Mouse (Mus musculus) MEL (cell line): ENCODE results near the gene Jmjd8. TPM values are rescaled to one million over a fixed set of nuclear protein-coding genes. Genes with fewer than 3 reads are reported as not detected.

ENCODE experiments used
- DNase-seq: peaks from one replicate; pipeline ENCODE4 v3.0.0; 2011; ENCODE audit warnings: low read depth, low spot score
- H3K27ac ChIP-seq: 2 replicates; pipeline ENCODE4 v1.5.1; 2012; ENCODE audit warnings: low read depth, mild to moderate bottlenecking, control low read depth, low read length, moderate library complexity; ENCODE audit not compliant: control insufficient read depth
- H3K27me3 ChIP-seq, 2 experiments: fragments of 150-350 bp in 1 of 2; sonication (generic) in 1 of 2; 2 replicates each; pipeline ENCODE4 v1.6.1; 2012; ENCODE audit warnings: low read length in 2 of 2, mild to moderate bottlenecking in 2 of 2, improper control_type of control experiment in 1 of 2, moderate library complexity in 1 of 2; ENCODE audit not compliant: insufficient read depth in 2 of 2, control insufficient read depth in 1 of 2
- H3K36me3 ChIP-seq, 2 experiments: 2 replicates each; pipeline ENCODE4 v1.6.1; 2012 to 2014; ENCODE audit warnings: low read length in 2 of 2, improper control_type of control experiment in 1 of 2, inconsistent platforms in 1 of 2, mild to moderate bottlenecking in 1 of 2; ENCODE audit not compliant: insufficient read depth in 2 of 2, control insufficient read depth in 1 of 2
- H3K4me1 ChIP-seq, 2 experiments: fragments of 150-350 bp in 1 of 2; sonication (generic) in 1 of 2; 2 replicates each; pipeline ENCODE4 v1.6.1; 2012; ENCODE audit warnings: low read length in 2 of 2, improper control_type of control experiment in 1 of 2, mild to moderate bottlenecking in 1 of 2; ENCODE audit not compliant: insufficient read depth in 2 of 2, control insufficient read depth in 1 of 2
- H3K4me3 ChIP-seq, 2 experiments: fragments of 150-350 bp in 1 of 2; sonication (generic) in 1 of 2; 2 replicates each; pipeline ENCODE4 v1.5.1; 2012; ENCODE audit warnings: low read depth in 2 of 2, low read length in 2 of 2, mild to moderate bottlenecking in 2 of 2, moderate library complexity in 2 of 2, control low read depth in 1 of 2, improper control_type of control experiment in 1 of 2; ENCODE audit not compliant: control insufficient read depth in 1 of 2, insufficient read depth in 1 of 2
- H3K79me2 ChIP-seq: 2 replicates; pipeline ENCODE4 v1.6.1; 2012; ENCODE audit warnings: mild to moderate bottlenecking, low read length, moderate library complexity; ENCODE audit not compliant: control insufficient read depth, poor library complexity, insufficient read depth
- H3K9ac ChIP-seq: 2 replicates; pipeline ENCODE4 v1.6.1; 2012; ENCODE audit warnings: low read depth, mild to moderate bottlenecking, control low read depth, low read length, moderate library complexity; ENCODE audit not compliant: control insufficient read depth, poor library complexity, severe bottlenecking
- H3K9me3 ChIP-seq: fragments of 150-350 bp; sonication (generic); replicated peaks from 2 replicates; pipeline ENCODE4 v1.6.1; 2012; ENCODE audit warnings: mild to moderate bottlenecking, low read length, improper control_type of control experiment, moderate library complexity; ENCODE audit not compliant: insufficient read depth
- BHLHE40 ChIP-seq: IDR thresholded peaks from 2 replicates; pipeline ENCODE4 v1.6.1; 2012; ENCODE audit warnings: low read depth, mild to moderate bottlenecking, inconsistent platforms, low read length, improper control_type of control experiment, borderline replicate concordance
- CHD2 ChIP-seq: IDR thresholded peaks from 2 replicates; pipeline ENCODE4 v1.6.1; 2011; ENCODE audit warnings: low read length, improper control_type of control experiment
- EP300 ChIP-seq, 2 experiments: IDR thresholded peaks; 2 replicates each; pipeline ENCODE4 v1.6.1; 2011; ENCODE audit warnings: improper control_type of control experiment in 2 of 2, low read length in 2 of 2, low read depth in 1 of 2, mild to moderate bottlenecking in 1 of 2
- ETS1 ChIP-seq: IDR thresholded peaks from 2 replicates; pipeline ENCODE4 v1.6.1; 2012; ENCODE audit warnings: low read depth, mild to moderate bottlenecking, inconsistent platforms, low read length, improper control_type of control experiment, moderate library complexity
- JUND ChIP-seq: IDR thresholded peaks from 2 replicates; pipeline ENCODE4 v1.6.1; 2011; ENCODE audit warnings: low read depth, mild to moderate bottlenecking, improper control_type of control experiment, low read length
- MAX ChIP-seq: IDR thresholded peaks from 2 replicates; pipeline ENCODE4 v1.6.1; 2011; ENCODE audit warnings: low read length, improper control_type of control experiment
- MAZ ChIP-seq: IDR thresholded peaks from 2 replicates; pipeline ENCODE4 v1.6.1; 2012; ENCODE audit warnings: low read depth, mild to moderate bottlenecking, inconsistent platforms, low read length, improper control_type of control experiment
- MYC ChIP-seq: IDR thresholded peaks from 2 replicates; pipeline ENCODE4 v1.6.1; 2011; ENCODE audit warnings: low read depth, mild to moderate bottlenecking, low read length, improper control_type of control experiment, moderate library complexity
- POLR2AphosphoS2 ChIP-seq: IDR thresholded peaks from 2 replicates; pipeline ENCODE4 v1.6.1; 2011; ENCODE audit warnings: low read length, improper control_type of control experiment
- POLR2AphosphoS5 ChIP-seq: IDR thresholded peaks from 2 replicates; pipeline ENCODE4 v1.6.1; 2012; ENCODE audit warnings: low read depth, borderline replicate concordance, mild to moderate bottlenecking, inconsistent platforms, low read length, moderate library complexity, mixed read lengths
- RAD21 ChIP-seq: IDR thresholded peaks from 2 replicates; pipeline ENCODE4 v1.6.1; 2011; ENCODE audit warnings: mild to moderate bottlenecking, low read depth, low read length, improper control_type of control experiment
- SMC3 ChIP-seq: IDR thresholded peaks from 2 replicates; pipeline ENCODE4 v1.6.1; 2011; ENCODE audit warnings: low read depth, low read length, improper control_type of control experiment
- TAL1 ChIP-seq: IDR thresholded peaks from 2 replicates; pipeline ENCODE4 v1.6.1; 2012; ENCODE audit warnings: mild to moderate bottlenecking, inconsistent platforms, low read length, moderate library complexity, mixed read lengths
- TBP ChIP-seq: IDR thresholded peaks from 2 replicates; pipeline ENCODE4 v1.8.0; 2011; ENCODE audit warnings: low read depth, low read length, improper control_type of control experiment
- USF2 ChIP-seq, 2 experiments: IDR thresholded peaks; 2 replicates each; pipeline ENCODE4 v1.6.1; 2011 to 2012; ENCODE audit warnings: improper control_type of control experiment in 2 of 2, low read length in 2 of 2, borderline replicate concordance in 1 of 2, inconsistent platforms in 1 of 2, low read depth in 1 of 2, mild to moderate bottlenecking in 1 of 2; ENCODE audit not compliant: insufficient read depth in 1 of 2
- ZC3H11A ChIP-seq: IDR thresholded peaks from 2 replicates; pipeline ENCODE4 v1.6.1; 2012; ENCODE audit warnings: low read depth, mild to moderate bottlenecking, inconsistent platforms, low read length, improper control_type of control experiment
- polyA plus RNA-seq, 2 experiments: library from polyadenylated mRNA; stranded (reverse) in 1 of 2; unstranded in 1 of 2; fragments of >175 nt in 1 of 2; fragments of >200 nt in 1 of 2; gene quantifications; 2 replicates each; pipeline versions ENCODE4 v1.2.1 to v1.2.4; 2012; ENCODE audit warnings: low replicate concordance in 2 of 2, low read depth in 1 of 2; ENCODE audit not compliant: insufficient read length in 2 of 2, insufficient read depth in 1 of 2, missing spikeins in 1 of 2
- total RNA-seq: library from RNA; depleted of rRNA; stranded (reverse); fragments of 300-350 nt; gene quantifications from 2 replicates; pipeline ENCODE4 v1.2.3, GENCODE M21; 2012

Jmjd8 gene
- total and polyA plus RNA-seq, 3 experiments = 12.9 to 23.9 TPM; not detected in 1

DNA sequence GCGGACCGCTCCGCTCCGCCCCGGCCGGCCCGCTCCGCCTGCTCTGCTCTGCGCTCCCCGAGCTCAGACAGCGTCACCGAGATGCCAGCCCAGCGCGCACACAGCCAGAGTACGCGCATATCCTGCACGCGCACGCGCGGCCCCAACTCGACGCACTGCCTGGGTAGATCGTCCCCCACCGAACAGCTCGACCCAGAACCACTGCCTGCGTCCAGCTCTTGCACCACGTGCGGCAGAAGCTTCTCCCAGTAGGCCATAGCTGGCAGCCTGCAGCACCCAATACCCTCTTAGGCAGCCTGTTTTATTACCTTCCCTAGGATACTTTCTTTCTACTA lies 8.4 kb downstream of the Jmjd8 start, which contains the start of gene Rhbdl1:
Gene Rhbdl1 (minus strand): TSS at position 220 of the 335 bp plus-strand sequence.
- Histone ChIP-seq H3K27me3 (no peaks in the 10 kb centered on the region), H3K27ac (no peak within 1 kb of the TSS), H3K4me1 (peaks cover 2 to 8% of the 10 kb centered on the region in 2 experiments; a peak in 3 of 4 replicates), H3K79me2 (peaks cover 24% of the 10 kb centered on the region), H3K36me3 (no peaks in the 10 kb centered on the region; a peak in 2 of 4 replicates), H3K9me3 (no peaks in the 10 kb centered on the region), H3K9ac (no peak within 1 kb of the TSS), H3K4me3 (no peak within 1 kb of the TSS)
- DNase-seq = no peak
- no peak for TF ChIP-seq ETS1
- TF ChIP-seq CHD2 = no peak
- TF ChIP-seq MAX = no peak
- no peak for TF ChIP-seq SMC3
- TF ChIP-seq ZC3H11A = no peak
- no peak for TF ChIP-seq EP300 (IDR thresholded peaks at IDR 0.05; ENCODE audit: low read depth in 1 of 2, low read length in 2 of 2)
- no peak for TF ChIP-seq BHLHE40
- no peak for TF ChIP-seq MAZ
- no peak for TF ChIP-seq JUND
- TF ChIP-seq TBP = no peak

DNA sequence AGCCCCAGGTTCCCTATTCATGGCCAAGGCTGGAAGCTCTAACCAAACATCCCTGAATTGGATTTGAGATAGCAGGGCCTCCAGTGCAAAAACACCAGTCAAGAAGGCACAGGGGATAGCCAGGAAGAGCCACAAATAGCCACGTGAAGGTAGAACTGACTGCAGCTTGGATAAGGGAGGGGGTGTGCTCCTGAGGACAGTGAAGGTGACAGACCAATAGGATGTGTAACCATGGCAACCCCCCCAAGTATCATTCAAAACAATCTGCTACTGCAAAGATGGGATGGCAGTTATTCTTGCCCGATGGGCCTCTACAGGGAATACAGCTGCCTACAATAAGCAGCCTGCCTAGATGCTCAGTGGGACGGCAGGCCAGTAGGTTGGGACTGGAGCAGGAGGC lies 8.9 kb downstream of the Jmjd8 start:
- Histone ChIP-seq H3K27me3 (no peaks in the 10 kb centered on the region), H3K9me3 (no peaks in the 10 kb centered on the region), H3K4me1 (peaks cover 2 to 8% of the 10 kb centered on the region in 2 experiments; a peak in 3 of 4 replicates), H3K9ac (no peak overlapping the region), H3K36me3 (no peaks in the 10 kb centered on the region; a peak in 2 of 4 replicates), H3K4me3 (no peak overlapping the region), H3K79me2 (peaks cover 20% of the 10 kb centered on the region), H3K27ac (no peak overlapping the region)
- DNase-seq = no peak
- TF ChIP-seq TAL1 (no peak), USF2 (IDR thresholded peaks at IDR 0.05; ENCODE audit: borderline replicate concordance in 1 of 2, insufficient read depth in 1 of 2, low read depth in 1 of 2, low read length in 2 of 2) (no peak), POLR2AphosphoS2 (no peak; the same call in 1 of the 2 replicates), MAZ (no peak), POLR2AphosphoS5 (no peak), ETS1 (no peak)

DNA sequence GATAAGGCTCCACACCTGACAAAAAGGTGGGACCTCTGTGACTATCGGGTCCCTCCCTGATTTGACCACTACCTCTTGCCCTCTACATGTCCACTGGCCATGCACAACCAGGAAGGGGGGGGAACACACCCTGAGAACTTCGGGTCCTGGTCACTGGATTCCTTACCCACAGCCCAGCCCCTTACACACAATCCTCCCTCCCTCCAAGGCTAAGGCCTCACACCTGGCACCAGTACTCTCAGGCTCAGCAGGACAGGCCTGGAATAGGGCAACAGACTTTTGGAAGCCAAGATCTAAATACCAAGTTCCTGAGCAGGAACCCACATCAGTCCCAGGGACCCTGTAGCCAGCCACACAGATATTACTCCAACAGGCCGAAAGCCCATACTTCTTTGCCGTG lies 10.2 kb downstream of the Jmjd8 start:
- TF ChIP-seq RAD21 (no peak), MYC (no peak), JUND (no peak), MAZ (no peak)
- TF ChIP-seq, all 39 proteins: peak for 0
- Histone ChIP-seq H3K27ac (no peak overlapping the region), H3K27me3 (no peaks in the 10 kb centered on the region), H3K9me3 (no peaks in the 10 kb centered on the region), H3K79me2 (peaks cover 16% of the 10 kb centered on the region), H3K4me1 (peaks cover 4 to 15% of the 10 kb centered on the region in 2 experiments; a peak in 3 of 4 replicates), H3K4me3 (no peak overlapping the region), H3K36me3 (no peaks in the 10 kb centered on the region; a peak in 2 of 4 replicates), H3K9ac (no peak overlapping the region)
- no peak for DNase-seq
